Mouse (Mus musculus): ENCODE results near the gene Arl6ip6. TPM values are rescaled to one million over a fixed set of nuclear protein-coding genes. Genes with fewer than 3 reads are reported as not detected.

Gene Arl6ip6
- polyA plus RNA-seq (2016; fragmentation: Nextera tagmentation; extraction: Ambion mirVana): 49.6 and 49.9 TPM in 2 replicates

GRCm38 (mm10) chr2:53191523-53192220 is at the start of gene Arl6ip6:
Gene Arl6ip6 (plus strand): TSS chr2:53191726.
- H3K9ac ChIP-seq: peak within 1 kb of the TSS; percentile 87
- peak within 1 kb of the TSS; percentile 97 for H3K27ac ChIP-seq
- H3K4me1 ChIP-seq: peaks cover 16% of the 10 kb centered on the region
- peak within 1 kb of the TSS; percentile 76 for H3K4me2 ChIP-seq (replicated peaks)
- H3K9me3 ChIP-seq (replicated peaks): no peaks in the 10 kb centered on the region
- H3K27me3 ChIP-seq: no peaks in the 10 kb centered on the region
- peak within 1 kb of the TSS; percentile 76 for H3K4me3 ChIP-seq
- peak; percentile 92 for ATAC-seq (ENCODE audit: low FRiP score)
- under 1% methylated on average over 73 of the region's 82 CpGs for WGBS
- H3K36me3 ChIP-seq: peaks cover 14% of the 10 kb centered on the region

GRCm38 (mm10) chr2:53146852-53147251 is 44.7 kb upstream of the Arl6ip6 start:
- ATAC-seq (ENCODE audit: low FRiP score): no peak
- H3K9me3 ChIP-seq (replicated peaks): no peaks in the 10 kb centered on the region
- no peak overlapping the region for H3K9ac ChIP-seq
- peaks cover 33% of the 10 kb centered on the region for H3K36me3 ChIP-seq
- H3K27me3 ChIP-seq: no peaks in the 10 kb centered on the region
- no peak overlapping the region for H3K4me2 ChIP-seq (replicated peaks)
- no peaks in the 10 kb centered on the region for H3K4me1 ChIP-seq
- no peak overlapping the region for H3K27ac ChIP-seq
- no peak overlapping the region for H3K4me3 ChIP-seq

- Histone ChIP-seq H3K4me1 (no peaks in the 10 kb centered on the region), H3K9me3 (replicated peaks) (no peaks in the 10 kb centered on the region), H3K9ac (no peak overlapping the region), H3K27ac (no peak overlapping the region), H3K36me3 (peaks cover 18% of the 10 kb centered on the region), H3K4me2 (replicated peaks) (no peak overlapping the region), H3K4me3 (no peak overlapping the region), H3K27me3 (no peaks in the 10 kb centered on the region)
- ATAC-seq (ENCODE audit: low FRiP score): no peak
Observed at GRCm38 (mm10) chr2:53173966-53174365, 17.6 kb upstream of the Arl6ip6 start.

- no peak for ATAC-seq (ENCODE audit: low FRiP score)
- Histone ChIP-seq H3K36me3 (peaks cover 18% of the 10 kb centered on the region), H3K4me2 (replicated peaks) (no peak overlapping the region), H3K27me3 (no peaks in the 10 kb centered on the region), H3K9me3 (replicated peaks) (no peaks in the 10 kb centered on the region), H3K4me3 (no peak overlapping the region), H3K27ac (no peak overlapping the region), H3K4me1 (no peaks in the 10 kb centered on the region), H3K9ac (no peak overlapping the region)
- WGBS: 95% methylated on average over 3 of the region's 3 CpGs
Observed at GRCm38 (mm10) chr2:53178966-53179365, 12.6 kb upstream of the Arl6ip6 start.

GRCm38 (mm10) chr2:53179876-53180275 is 11.7 kb upstream of the Arl6ip6 start:
- Histone ChIP-seq H3K36me3 (peaks cover 12% of the 10 kb centered on the region), H3K4me2 (replicated peaks) (no peak overlapping the region), H3K4me3 (no peak overlapping the region), H3K9me3 (replicated peaks) (no peaks in the 10 kb centered on the region), H3K4me1 (no peaks in the 10 kb centered on the region), H3K9ac (no peak overlapping the region), H3K27me3 (no peaks in the 10 kb centered on the region), H3K27ac (no peak overlapping the region)
- ATAC-seq (ENCODE audit: low FRiP score): no peak

- Histone ChIP-seq H3K9ac (peak overlapping the region; percentile 36; the same call in 1 of the 2 replicates), H3K4me2 (replicated peaks) (peak overlapping the region; percentile 70), H3K36me3 (peaks cover 3% of the 10 kb centered on the region), H3K9me3 (replicated peaks) (no peaks in the 10 kb centered on the region), H3K4me3 (peak overlapping the region; percentile 76), H3K27me3 (no peaks in the 10 kb centered on the region), H3K27ac (no peak overlapping the region), H3K4me1 (peaks cover 16% of the 10 kb centered on the region)
- WGBS: 77% methylated on average over 3 of the region's 3 CpGs
- ATAC-seq (ENCODE audit: low FRiP score): no peak
Observed at GRCm38 (mm10) chr2:53189811-53190210, 1.7 kb upstream of the Arl6ip6 start.

- peak; percentile 98 for ATAC-seq (ENCODE audit: low FRiP score)
- Histone ChIP-seq H3K9ac (peak within 1 kb of the TSS; percentile 87), H3K4me3 (peak within 1 kb of the TSS; percentile 76), H3K36me3 (peaks cover 9% of the 10 kb centered on the region), H3K27me3 (no peaks in the 10 kb centered on the region), H3K4me2 (replicated peaks) (peak within 1 kb of the TSS; percentile 76), H3K27ac (peak within 1 kb of the TSS; percentile 97), H3K4me1 (peaks cover 16% of the 10 kb centered on the region), H3K9me3 (replicated peaks) (no peaks in the 10 kb centered on the region)
- 1% methylated on average over 51 of the region's 53 CpGs for WGBS
Observed at GRCm38 (mm10) chr2:53190684-53191511, 628 bp upstream of the Arl6ip6 start, which contains the start of gene Prpf40a. Gene Prpf40a (minus strand): TSS chr2:53191284.

- no peaks in the 10 kb centered on the region for H3K27me3 ChIP-seq
- H3K4me1 ChIP-seq: peaks cover 16% of the 10 kb centered on the region
- H3K36me3 ChIP-seq: peaks cover 18% of the 10 kb centered on the region
- H3K9ac ChIP-seq: peak overlapping the region; percentile 87
- ATAC-seq (ENCODE audit: low FRiP score): peak; percentile 7
- H3K4me2 ChIP-seq (replicated peaks): peak overlapping the region; percentile 76
- WGBS: under 1% methylated on average over 20 of the region's 20 CpGs
- no peaks in the 10 kb centered on the region for H3K9me3 ChIP-seq (replicated peaks)
- H3K27ac ChIP-seq: peak overlapping the region; percentile 97
- peak overlapping the region; percentile 76 for H3K4me3 ChIP-seq
Observed at GRCm38 (mm10) chr2:53192386-53192785, 860 bp downstream of the Arl6ip6 start.

GRCm38 (mm10) chr2:53196431-53196830 is 4.9 kb downstream of the Arl6ip6 start:
- WGBS: 96% methylated on average over 10 of the region's 10 CpGs
- no peak overlapping the region for H3K9ac ChIP-seq
- H3K27ac ChIP-seq: no peak overlapping the region
- H3K27me3 ChIP-seq: no peaks in the 10 kb centered on the region
- H3K4me1 ChIP-seq: peaks cover 10% of the 10 kb centered on the region
- H3K4me3 ChIP-seq: no peak overlapping the region
- ATAC-seq (ENCODE audit: low FRiP score): no peak
- peaks cover 21% of the 10 kb centered on the region for H3K36me3 ChIP-seq
- H3K4me2 ChIP-seq (replicated peaks): no peak overlapping the region
- H3K9me3 ChIP-seq (replicated peaks): no peaks in the 10 kb centered on the region

GRCm38 (mm10) chr2:53199203-53199602 is 7.7 kb downstream of the Arl6ip6 start:
- 93% methylated on average over 1 of the region's 1 CpGs for WGBS
- Histone ChIP-seq H3K4me3 (no peak overlapping the region), H3K27me3 (no peaks in the 10 kb centered on the region), H3K4me1 (no peaks in the 10 kb centered on the region), H3K27ac (no peak overlapping the region), H3K4me2 (replicated peaks) (no peak overlapping the region), H3K9me3 (replicated peaks) (no peaks in the 10 kb centered on the region), H3K36me3 (peaks cover 21% of the 10 kb centered on the region), H3K9ac (no peak overlapping the region)
- no peak for ATAC-seq (ENCODE audit: low FRiP score)

- no peak overlapping the region for H3K27ac ChIP-seq
- no peak overlapping the region for H3K4me2 ChIP-seq (replicated peaks)
- H3K9ac ChIP-seq: no peak overlapping the region
- ATAC-seq (ENCODE audit: low FRiP score): no peak
- 91% methylated on average over 4 of the region's 4 CpGs for WGBS
- no peak overlapping the region for H3K4me3 ChIP-seq
- H3K9me3 ChIP-seq (replicated peaks): no peaks in the 10 kb centered on the region
- H3K4me1 ChIP-seq: no peaks in the 10 kb centered on the region
- H3K36me3 ChIP-seq: peaks cover 18% of the 10 kb centered on the region
- no peaks in the 10 kb centered on the region for H3K27me3 ChIP-seq
Observed at GRCm38 (mm10) chr2:53200164-53200885, 8.8 kb downstream of the Arl6ip6 start.
